Mouse (Mus musculus) adrenal gland, postnatal 25 days (tissue): Measurements from ENCODE around the gene Styx. TPM values are rescaled to one million over a fixed set of nuclear protein-coding genes. Genes with fewer than 3 reads are reported as not detected.

Experiments
- DNase-seq: peaks from one replicate; pipeline ENCODE4 v3.0.0; 2021; ENCODE audit warnings: mixed read lengths
- long read RNA-seq: library from polyadenylated mRNA; stranded (forward); transcript quantifications from one replicate; pipeline ENCODE4 v2.0.0, GENCODE M21; 2021
- total RNA-seq: library from RNA; stranded (reverse); gene quantifications from 2 replicates; pipeline ENCODE4 v1.2.3, GENCODE M21; 2021

The Styx gene
- total RNA-seq: 20.9 and 31.1 TPM in 2 replicates
- long read RNA-seq, full-length matches to known transcripts: 1 of 6 reads
- long read RNA-seq, partial matches to known transcripts: 1 of 6 reads
- long read RNA-seq, other reads (novel, unspliced or antisense): 4 of 6 reads

GRCm38 (mm10) chr14:45350931-45351859 lies at the start of gene Styx:
TSS of gene Styx (plus strand) at chr14:45351093.
- DNase-seq: peak; percentile 98

GRCm38 (mm10) chr14:45303939-45304338 lies 47.0 kb upstream of the Styx start:
- DNase-seq: no peak

- DNase-seq: no peak
These were observed 46.5 kb upstream of the Styx start for GRCm38 (mm10) chr14:45304389-45304788.

GRCm38 (mm10) chr14:45305852-45306251 lies 45.0 kb upstream of the Styx start:
- no peak for DNase-seq

GRCm38 (mm10) chr14:45307630-45308328 lies 43.1 kb upstream of the Styx start:
- DNase-seq: no peak

- peak; percentile 48 for DNase-seq
These were observed 41.2 kb upstream of the Styx start for GRCm38 (mm10) chr14:45309646-45310045.

- DNase-seq: no peak
These were observed 40.8 kb upstream of the Styx start for GRCm38 (mm10) chr14:45310101-45310500.

GRCm38 (mm10) chr14:45316927-45317326 lies 34.0 kb upstream of the Styx start:
- no peak for DNase-seq

GRCm38 (mm10) chr14:45317921-45318411 lies 32.9 kb upstream of the Styx start:
- no peak for DNase-seq

- DNase-seq: peak; percentile 85
These were observed 32.3 kb upstream of the Styx start, which contains the start of gene Ero1l for GRCm38 (mm10) chr14:45318426-45319236. TSS of gene Ero1l (minus strand) at chr14:45318771.

- no peak for DNase-seq
These were observed 31.7 kb upstream of the Styx start for GRCm38 (mm10) chr14:45319237-45319610.

GRCm38 (mm10) chr14:45320111-45320510 lies 30.8 kb upstream of the Styx start:
- DNase-seq: no peak

- DNase-seq: no peak
These were observed 29.8 kb upstream of the Styx start for GRCm38 (mm10) chr14:45321067-45321466.

GRCm38 (mm10) chr14:45321622-45322021 lies 29.3 kb upstream of the Styx start:
- DNase-seq: no peak

GRCm38 (mm10) chr14:45322450-45322849 lies 28.4 kb upstream of the Styx start:
- no peak for DNase-seq

- DNase-seq: no peak
These were observed 27.6 kb upstream of the Styx start for GRCm38 (mm10) chr14:45323320-45323719.

- DNase-seq: peak; percentile 15
These were observed 25.4 kb upstream of the Styx start for GRCm38 (mm10) chr14:45325471-45325870.

- DNase-seq: no peak
These were observed 22.7 kb upstream of the Styx start for GRCm38 (mm10) chr14:45328072-45328713.

GRCm38 (mm10) chr14:45329018-45329588 lies 21.8 kb upstream of the Styx start:
- DNase-seq: no peak

- DNase-seq: peak; percentile 89
These were observed 21.2 kb upstream of the Styx start, which contains the start of gene Psmc6 for GRCm38 (mm10) chr14:45329589-45330181. TSS of gene Psmc6 (plus strand) at chr14:45329788.
